Mouse (Mus musculus) midbrain, embryonic 14.5 days (tissue): ENCODE measurements around the gene Prr5l. TPM values are rescaled to one million over a fixed set of nuclear protein-coding genes. Genes with fewer than 3 reads are reported as not detected.

Source experiments
- ATAC-seq: fragments of 200-750 bp; cut with Nextera tagmentation; 2 replicates; pipeline ENCODE4 v1.8.0; 2017; ENCODE audit warnings: moderate number of reproducible peaks, moderate library complexity; ENCODE audit not compliant: low FRiP score, low TSS enrichment
- DNase-seq: peaks from one replicate; pipeline ENCODE4 v3.0.0-alpha.2; 2015
- H3K27ac ChIP-seq: fragments of 300-500 bp; sonication (generic); replicated peaks from 2 replicates; pipeline ENCODE4 v1.5.1; 2014; ENCODE audit warnings: mild to moderate bottlenecking, low read depth, low read length, moderate library complexity
- H3K27me3 ChIP-seq: fragments of 300-500 bp; sonication (generic); 2 replicates; pipeline ENCODE4 v1.6.1; 2014; ENCODE audit warnings: low read length, control low read depth, mixed read lengths; ENCODE audit not compliant: control insufficient read depth, insufficient read depth
- H3K36me3 ChIP-seq: fragments of 300-500 bp; sonication (generic); 2 replicates; pipeline ENCODE4 v1.6.1; 2014; ENCODE audit warnings: low read length, control low read depth; ENCODE audit not compliant: control insufficient read depth, insufficient read depth
- H3K4me1 ChIP-seq: fragments of 300-500 bp; sonication (generic); 2 replicates; pipeline ENCODE4 v1.6.1; 2014; ENCODE audit warnings: mild to moderate bottlenecking, antibody characterized with exemption, low read length, control low read depth; ENCODE audit not compliant: control insufficient read depth, insufficient read depth
- H3K4me2 ChIP-seq: fragments of 300-500 bp; sonication (generic); 2 replicates; pipeline ENCODE4 v1.6.1; 2014; ENCODE audit warnings: mild to moderate bottlenecking, low read length, moderate library complexity
- H3K4me3 ChIP-seq: fragments of 300-500 bp; sonication (generic); replicated peaks from 2 replicates; pipeline ENCODE4 v1.5.1; 2014; ENCODE audit warnings: low read depth, low read length
- H3K9ac ChIP-seq: fragments of 300-500 bp; sonication (generic); replicated peaks from 2 replicates; pipeline ENCODE4 v1.6.1; 2014; ENCODE audit warnings: mild to moderate bottlenecking, low read length, moderate library complexity
- H3K9me3 ChIP-seq: fragments of 300-500 bp; sonication (generic); 2 replicates; pipeline ENCODE4 v1.6.1; 2016; ENCODE audit warnings: low read length, control low read depth, mixed read lengths; ENCODE audit not compliant: control insufficient read depth
- WGBS: fragments of 180-500 bp; shearing (Covaris S2); extraction: QIAGEN DNeasy Blood & Tissue Kit; methylation state at CpG from one replicate; pipeline ENCODE4 v1.1.7; 2014; 5-methylcytosine and 5-hydroxymethylcytosine counted together
- polyA plus RNA-seq: library from polyadenylated mRNA; unstranded; fragments of >200 nt; fragmentation: Nextera tagmentation; extraction: Ambion mirVana; gene quantifications from 2 replicates; pipeline ENCODE4 v1.2.1, GENCODE M21; 2014

Prr5l gene
- polyA plus RNA-seq, 1 experiment from 2014 or later = 4.9 TPM

DNA sequence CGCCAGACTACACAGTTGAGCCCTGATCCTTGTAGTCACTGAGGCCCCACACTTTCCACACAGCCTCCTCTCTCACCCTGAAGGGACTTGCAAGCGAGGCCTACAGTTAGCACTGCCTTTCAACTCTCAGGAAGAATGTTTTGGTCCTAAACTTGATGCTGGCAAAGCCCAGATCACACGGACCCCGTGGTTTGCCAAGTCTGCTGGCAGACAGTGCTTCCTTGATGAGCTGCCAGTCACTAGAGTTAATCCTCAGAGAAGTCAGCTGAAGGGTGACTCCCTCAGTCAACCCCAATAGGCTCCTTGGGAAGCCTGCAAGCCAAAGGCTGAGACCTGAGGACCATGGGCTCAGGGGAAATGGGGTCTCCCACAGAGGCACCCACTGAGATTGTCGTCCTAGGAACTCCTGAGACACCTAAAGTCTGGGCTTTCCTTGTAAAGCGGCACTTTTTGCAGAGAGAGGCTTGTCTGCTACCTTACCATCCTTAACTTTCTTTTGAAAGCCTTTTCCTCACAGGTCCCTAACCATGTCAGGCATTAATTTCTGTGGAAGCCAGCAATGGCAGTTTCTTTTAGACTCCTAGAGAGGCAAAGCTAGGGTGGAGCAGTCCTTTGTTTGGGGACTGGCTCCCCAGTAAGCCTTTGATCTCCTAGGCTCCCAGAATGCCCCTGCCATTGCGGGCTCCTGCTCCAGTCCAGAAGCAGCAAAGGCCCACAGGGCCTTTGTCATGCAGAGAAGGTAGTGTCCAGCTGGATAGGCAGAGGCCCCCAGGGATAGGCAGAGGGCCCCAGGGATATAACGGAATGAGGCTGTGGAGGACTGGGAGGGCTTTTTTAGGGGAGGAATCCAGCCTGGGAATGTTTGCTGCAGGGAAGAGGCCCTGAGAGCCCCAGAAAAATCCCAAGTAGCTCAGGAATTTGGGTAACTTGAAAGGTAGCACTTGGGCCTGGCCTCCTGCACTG is 160.2 kb downstream of the Prr5l start:
- H3K4me3 ChIP-seq = no peak overlapping the region
- peak; percentile 77 for ATAC-seq
- H3K4me1 ChIP-seq = peaks cover 21% of the 10 kb centered on the region
- no peak overlapping the region for H3K4me2 ChIP-seq
- no peaks in the 10 kb centered on the region for H3K9me3 ChIP-seq
- H3K36me3 ChIP-seq = no peaks in the 10 kb centered on the region
- no peak overlapping the region for H3K9ac ChIP-seq
- peak; percentile 67 for DNase-seq
- H3K27me3 ChIP-seq = no peaks in the 10 kb centered on the region
- 9% methylated on average over 8 of the region's 8 CpGs for WGBS
- H3K27ac ChIP-seq = peak overlapping the region; percentile 78

DNA sequence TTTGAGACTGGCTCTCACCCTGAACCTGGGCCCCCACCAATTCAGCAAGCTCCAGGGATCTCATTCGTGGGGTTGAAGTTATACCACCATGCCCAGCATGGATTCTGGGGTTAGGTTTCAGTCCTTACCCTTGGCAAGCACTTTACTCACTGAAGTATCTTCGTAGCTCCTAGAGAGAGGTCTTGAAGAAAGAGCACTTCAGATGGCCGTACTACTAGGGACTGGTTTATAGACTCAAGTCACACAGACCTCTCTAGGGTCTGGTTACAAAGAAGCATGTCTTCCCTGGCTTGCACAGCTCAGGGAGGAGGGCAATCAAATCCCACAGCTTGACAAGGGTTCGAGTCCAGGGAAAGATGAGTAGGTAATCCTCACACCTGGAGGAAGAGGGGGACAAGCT is 161.0 kb downstream of the Prr5l start:
- H3K27ac ChIP-seq = peak overlapping the region; percentile 78
- H3K27me3 ChIP-seq = no peaks in the 10 kb centered on the region
- no peaks in the 10 kb centered on the region for H3K36me3 ChIP-seq
- no peak overlapping the region for H3K4me3 ChIP-seq
- H3K9me3 ChIP-seq = no peaks in the 10 kb centered on the region
- WGBS = 92% methylated on average over 4 of the region's 4 CpGs
- DNase-seq (no peak), ATAC-seq (no peak)
- no peak overlapping the region for H3K9ac ChIP-seq
- H3K4me2 ChIP-seq = no peak overlapping the region
- H3K4me1 ChIP-seq = peaks cover 21% of the 10 kb centered on the region

DNA sequence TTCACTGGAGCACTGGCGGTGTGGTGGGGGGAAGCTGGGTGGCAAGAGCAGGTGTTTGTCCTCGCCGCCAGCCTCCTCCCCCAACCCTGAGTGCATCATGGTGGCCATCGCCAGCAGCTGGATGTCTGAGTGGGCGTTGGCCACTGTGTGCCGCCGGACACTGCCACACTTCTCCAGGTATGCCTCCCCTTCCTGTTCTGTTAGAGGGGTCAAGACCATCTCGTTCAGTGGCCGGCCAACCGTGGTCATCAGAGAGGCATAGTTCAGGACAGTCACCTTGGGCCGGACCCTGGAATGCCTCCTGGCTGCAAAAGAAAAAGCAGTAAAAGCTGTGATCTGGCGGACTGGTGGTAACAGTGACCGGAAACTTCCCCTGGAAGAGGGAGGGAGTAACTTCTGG is 165.7 kb downstream of the Prr5l start:
- Histone ChIP-seq H3K4me2 (no peak overlapping the region), H3K4me1 (peaks cover 2% of the 10 kb centered on the region; the same call in 1 of the 2 replicates), H3K27ac (no peak overlapping the region), H3K4me3 (no peak overlapping the region), H3K27me3 (no peaks in the 10 kb centered on the region), H3K9me3 (no peaks in the 10 kb centered on the region), H3K36me3 (no peaks in the 10 kb centered on the region), H3K9ac (no peak overlapping the region)
- no peak for DNase-seq
- ATAC-seq = no peak
- WGBS = 96% methylated on average over 13 of the region's 13 CpGs

DNA sequence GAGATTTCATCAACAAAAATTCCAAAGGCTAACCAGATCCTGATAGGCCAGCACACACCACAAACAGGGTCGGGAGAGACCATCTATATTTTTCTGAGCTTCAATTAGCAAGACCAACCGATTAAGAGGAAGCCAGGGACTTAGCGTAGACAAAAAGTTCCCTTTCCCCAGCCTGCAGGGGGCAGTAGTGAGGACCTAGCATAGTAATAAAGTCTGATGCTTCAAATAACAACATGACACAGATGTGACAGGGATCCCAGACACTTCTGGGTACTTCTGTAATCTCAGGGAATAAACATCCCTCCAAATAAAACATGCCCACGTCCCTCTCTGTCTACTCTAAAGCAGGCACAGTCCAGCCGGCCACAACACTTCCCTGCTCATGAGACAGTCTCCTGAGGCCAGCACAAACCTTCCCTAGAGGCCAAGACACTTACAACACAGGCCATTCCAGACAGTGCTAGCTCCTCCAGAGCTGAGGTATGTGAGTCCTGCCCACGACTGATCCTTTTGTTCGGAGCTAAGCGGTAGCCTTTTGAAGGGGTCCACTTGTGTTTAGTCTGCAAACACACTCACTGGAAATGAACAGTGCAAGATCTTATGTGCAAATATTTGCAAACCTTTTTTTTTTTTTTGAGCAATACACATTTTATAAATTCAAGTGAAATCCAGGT is 167.0 kb downstream of the Prr5l start:
- no peak overlapping the region for H3K9ac ChIP-seq
- 79% methylated on average over 8 of the region's 8 CpGs for WGBS
- H3K9me3 ChIP-seq = no peaks in the 10 kb centered on the region
- no peak for ATAC-seq
- H3K4me3 ChIP-seq = no peak overlapping the region
- no peaks in the 10 kb centered on the region for H3K4me1 ChIP-seq
- H3K27me3 ChIP-seq = no peaks in the 10 kb centered on the region
- DNase-seq = peak; percentile 27
- no peak overlapping the region for H3K4me2 ChIP-seq
- no peaks in the 10 kb centered on the region for H3K36me3 ChIP-seq
- no peak overlapping the region for H3K27ac ChIP-seq

DNA sequence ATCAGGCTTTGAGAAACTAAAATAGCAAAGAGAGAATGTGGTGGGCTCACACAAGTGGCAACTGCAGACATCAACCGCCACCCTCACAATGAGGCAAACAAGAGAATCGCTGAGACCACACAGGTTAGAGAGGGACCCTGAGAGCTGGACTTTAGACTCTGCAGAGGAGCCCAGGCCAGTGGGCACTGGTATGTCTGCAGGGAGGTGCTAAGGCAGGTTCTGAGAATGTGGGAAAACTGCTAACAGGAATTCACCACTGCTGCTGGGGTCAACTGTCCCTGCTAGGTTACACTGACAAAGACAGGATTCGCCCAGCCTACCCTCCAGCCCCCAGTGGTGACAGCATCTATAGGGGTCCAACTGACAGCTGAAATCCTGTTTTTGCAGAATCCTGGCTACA is 171.2 kb downstream of the Prr5l start:
- no peak for ATAC-seq
- 79% methylated on average over 3 of the region's 3 CpGs for WGBS

DNA sequence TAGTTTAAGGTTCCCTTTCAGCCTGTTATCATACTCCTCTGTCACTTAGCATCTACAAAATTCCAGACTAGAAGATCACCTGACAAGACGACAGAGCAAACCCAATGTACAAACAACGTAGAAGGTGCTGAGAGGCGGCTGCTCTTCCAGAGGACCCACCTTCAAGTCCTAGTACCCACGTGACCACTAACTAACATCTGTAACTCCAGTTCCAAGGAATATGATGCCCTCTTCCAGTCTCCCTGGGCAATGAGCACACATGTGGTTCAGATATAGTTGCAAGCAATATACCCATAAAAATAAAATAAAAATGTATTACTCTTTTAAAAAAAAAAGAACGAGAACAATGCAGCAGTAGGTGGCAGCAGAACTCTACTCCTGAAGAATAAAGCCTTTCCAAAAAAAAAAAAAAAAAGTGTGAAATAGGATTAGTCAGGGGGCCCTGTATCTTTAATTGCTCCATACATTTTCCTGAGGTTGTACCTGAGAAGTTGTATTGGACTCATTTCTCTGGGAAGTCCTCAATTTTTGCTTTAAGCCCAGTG is 176.8 kb downstream of the Prr5l start:
- peaks cover 2% of the 10 kb centered on the region; the same call in 1 of the 2 replicates for H3K36me3 ChIP-seq
- no peak for ATAC-seq
- H3K9ac ChIP-seq = no peak overlapping the region
- H3K27me3 ChIP-seq = no peaks in the 10 kb centered on the region
- H3K4me1 ChIP-seq = no peaks in the 10 kb centered on the region
- H3K27ac ChIP-seq = no peak overlapping the region
- H3K9me3 ChIP-seq = no peaks in the 10 kb centered on the region
- 41% methylated on average over 5 of the region's 5 CpGs for WGBS
- no peak overlapping the region for H3K4me2 ChIP-seq
- H3K4me3 ChIP-seq = no peak overlapping the region
- peak; percentile 80 for DNase-seq

More for the DNA sequence above, 171.2 kb downstream of the Prr5l start:
- Histone ChIP-seq H3K4me2 (no peak overlapping the region), H3K27ac (no peak overlapping the region), H3K36me3 (no peaks in the 10 kb centered on the region), H3K9me3 (no peaks in the 10 kb centered on the region), H3K4me3 (no peak overlapping the region), H3K9ac (no peak overlapping the region), H3K4me1 (no peaks in the 10 kb centered on the region), H3K27me3 (no peaks in the 10 kb centered on the region)
- no peak for DNase-seq

DNA sequence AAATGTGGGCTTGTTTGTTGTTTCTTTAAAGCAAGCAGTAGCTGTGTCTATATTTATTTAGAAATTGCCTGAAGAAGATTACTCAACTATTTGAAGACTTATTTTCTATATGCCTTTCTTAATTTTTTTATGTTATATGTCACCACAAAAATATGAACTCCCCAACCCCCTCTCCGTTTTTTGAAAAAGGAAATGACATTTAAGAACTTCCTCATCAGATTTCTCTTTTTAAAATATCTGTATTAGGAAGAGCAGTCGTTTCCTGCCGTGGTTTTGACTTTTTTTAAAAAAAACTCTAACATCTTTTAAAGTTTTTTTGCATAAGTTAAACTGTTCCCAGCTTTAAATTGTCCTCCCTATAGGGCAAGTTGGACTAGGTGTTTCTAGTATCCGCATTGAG is 183.5 kb downstream of the Prr5l start:
- H3K27ac ChIP-seq = no peak overlapping the region
- ATAC-seq = no peak
- 96% methylated on average over 4 of the region's 4 CpGs for whole genome bisulfite sequencing

DNA sequence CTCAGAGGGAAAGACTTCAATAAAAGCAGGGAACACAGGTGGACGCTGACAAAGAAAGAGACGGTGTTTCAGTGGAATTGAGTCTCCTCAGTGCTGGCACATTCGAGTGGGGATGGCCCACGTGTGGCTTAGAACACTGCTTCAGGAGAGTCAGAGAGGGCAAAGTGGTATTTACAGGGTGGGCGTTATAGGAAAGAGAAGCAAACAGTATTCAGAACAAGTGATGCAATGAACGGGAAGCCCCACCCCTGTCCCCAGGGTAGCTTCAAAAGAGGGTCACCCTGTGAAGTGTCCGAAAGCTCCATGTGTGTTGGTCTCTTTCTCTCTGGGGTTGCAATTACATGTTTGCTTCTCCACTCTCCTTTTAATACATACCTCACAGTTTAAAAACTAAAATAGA is 187.2 kb downstream of the Prr5l start:
- no peak overlapping the region for H3K27ac ChIP-seq
- no peaks in the 10 kb centered on the region for H3K4me1 ChIP-seq
- H3K27me3 ChIP-seq = no peaks in the 10 kb centered on the region
- H3K4me3 ChIP-seq = no peak overlapping the region
- WGBS = 86% methylated on average over 7 of the region's 7 CpGs
- H3K9me3 ChIP-seq = no peaks in the 10 kb centered on the region
- no peak for DNase-seq
- no peak for ATAC-seq
- no peak overlapping the region for H3K9ac ChIP-seq
- H3K4me2 ChIP-seq = no peak overlapping the region
- H3K36me3 ChIP-seq = peaks cover 65% of the 10 kb centered on the region

More for the DNA sequence above, 183.5 kb downstream of the Prr5l start:
- no peak for DNase-seq
- H3K4me2 ChIP-seq = no peak overlapping the region
- H3K36me3 ChIP-seq = peaks cover 56% of the 10 kb centered on the region
- no peaks in the 10 kb centered on the region for H3K9me3 ChIP-seq
- no peaks in the 10 kb centered on the region for H3K4me1 ChIP-seq
- no peak overlapping the region for H3K9ac ChIP-seq
- H3K4me3 ChIP-seq = no peak overlapping the region
- no peaks in the 10 kb centered on the region for H3K27me3 ChIP-seq
